Mouse (Mus musculus) bone marrow, adult 2 months (tissue): Measurements from ENCODE around the gene Igsf9b. TPM values are rescaled to one million over a fixed set of nuclear protein-coding genes. Genes with fewer than 3 reads are reported as not detected.

Experiments
- H3K27ac ChIP-seq: fragments of 200-500 bp; 2 replicates; pipeline ENCODE4 v1.5.1; 2012; ENCODE audit warnings: low read depth, mild to moderate bottlenecking, control low read depth, inconsistent platforms, low read length; ENCODE audit not compliant: control insufficient read depth, poor library complexity, insufficient read depth
- H3K4me1 ChIP-seq: fragments of 200-500 bp; 2 replicates; pipeline ENCODE4 v1.6.1; 2011; ENCODE audit warnings: low read length; ENCODE audit not compliant: control insufficient read depth, insufficient read depth
- H3K4me3 ChIP-seq: fragments of 200-500 bp; replicated peaks from 2 replicates; pipeline ENCODE3; 2011; ENCODE audit warnings: mild to moderate bottlenecking, low read depth, low read length, control low read depth; ENCODE audit not compliant: control insufficient read depth
- CTCF ChIP-seq: fragments of 200-500 bp; IDR thresholded peaks from 2 replicates; pipeline ENCODE4 v1.5.1; 2011; ENCODE audit warnings: low read length, control low read depth; ENCODE audit not compliant: control insufficient read depth, insufficient read depth
- POLR2A ChIP-seq: fragments of 200-500 bp; IDR thresholded peaks from 2 replicates; pipeline ENCODE4 v1.6.1; 2011; ENCODE audit warnings: low read depth, mild to moderate bottlenecking, control low read depth, low read length, borderline replicate concordance; ENCODE audit not compliant: control insufficient read depth
- WGBS: fragments of 180-500 bp; shearing (Covaris S2); methylation state at CpG from one replicate; pipeline ENCODE4 v1.1.7; 2018; 5-methylcytosine and 5-hydroxymethylcytosine counted together
- polyA plus RNA-seq: library from polyadenylated mRNA; stranded (reverse); fragments of >200 nt; gene quantifications from 2 replicates; pipeline ENCODE4 v1.2.4, GENCODE M21; 2011; ENCODE audit warnings: low replicate concordance; ENCODE audit not compliant: missing spikeins, insufficient read depth, insufficient read length

The Igsf9b gene
- polyA plus RNA-seq, 1 experiment, result 0.37 TPM

DNA sequence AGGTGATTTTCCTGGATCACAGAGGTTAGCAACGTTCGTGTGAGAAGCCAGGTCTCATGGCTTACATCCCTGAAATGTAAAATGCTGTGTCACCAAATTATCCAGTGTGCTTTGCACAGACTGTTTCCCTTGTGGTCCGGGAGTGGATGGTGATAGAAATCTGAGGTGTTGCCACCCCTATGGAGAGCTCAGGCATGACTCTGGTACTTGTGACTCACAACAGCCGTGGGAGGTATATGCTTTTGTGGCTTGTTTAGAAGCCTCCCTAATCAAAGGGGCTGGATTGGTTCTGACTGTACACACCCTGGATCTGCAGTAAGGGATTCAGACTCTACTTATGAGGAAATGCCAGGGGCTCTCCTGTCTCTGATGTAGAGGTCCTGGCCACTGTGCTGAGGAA, 12.7 kb upstream of the Igsf9b start:
- 51% methylated on average over 4 of the region's 4 CpGs for WGBS
- TF ChIP-seq POLR2A (no peak), CTCF (no peak)
- Histone ChIP-seq H3K4me3 (no peak overlapping the region), H3K27ac (no peak overlapping the region), H3K4me1 (no peaks in the 10 kb centered on the region)

DNA sequence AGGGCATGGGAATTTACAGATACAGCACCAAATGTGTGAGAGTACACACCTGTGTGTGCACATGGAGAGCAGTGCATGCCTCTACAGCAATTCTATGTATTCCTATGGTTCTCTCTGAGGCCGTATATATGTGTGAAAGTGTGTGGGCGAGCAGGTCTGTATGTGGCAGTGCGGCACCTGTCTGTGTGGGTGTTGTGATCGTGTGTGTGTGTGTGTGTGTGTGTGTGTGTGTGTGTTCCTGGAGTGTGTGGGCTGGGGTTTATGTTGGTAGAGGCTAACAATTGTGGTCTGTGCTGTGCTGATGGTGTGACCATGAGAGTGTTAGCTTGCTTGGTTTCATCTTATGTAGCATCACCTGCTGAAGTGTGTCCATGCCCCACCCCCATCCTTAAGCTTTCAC, 12.1 kb upstream of the Igsf9b start:
- Histone ChIP-seq H3K27ac (no peak overlapping the region), H3K4me3 (no peak overlapping the region), H3K4me1 (no peaks in the 10 kb centered on the region)
- WGBS, result 68% methylated on average over 4 of the region's 4 CpGs
- TF ChIP-seq CTCF (no peak), POLR2A (no peak)

DNA sequence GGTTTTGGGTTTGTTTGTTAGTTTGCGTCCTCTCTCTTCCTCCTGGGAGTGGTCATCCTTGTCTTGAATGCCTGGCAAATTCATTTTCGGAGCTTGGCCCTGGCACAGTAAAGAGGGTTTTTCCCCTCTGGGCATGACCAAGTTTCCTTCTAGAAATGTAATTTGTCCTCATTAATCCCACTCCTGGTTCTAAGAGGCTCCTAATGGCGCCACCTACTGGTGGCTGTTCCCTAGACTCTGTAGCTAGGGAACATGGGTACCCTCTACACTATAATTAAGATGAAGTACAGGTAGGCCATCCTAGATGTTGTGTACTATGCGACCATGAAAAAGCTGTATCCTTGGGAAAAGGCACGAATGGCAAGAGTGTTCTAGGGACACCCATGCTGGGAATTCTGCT, 11.6 kb upstream of the Igsf9b start:
- H3K4me1 ChIP-seq, result no peaks in the 10 kb centered on the region
- WGBS, result 36% methylated on average over 5 of the region's 5 CpGs
- no peak overlapping the region for H3K27ac ChIP-seq
- no peak for TF ChIP-seq POLR2A
- no peak for TF ChIP-seq CTCF
- H3K4me3 ChIP-seq, result no peak overlapping the region

DNA sequence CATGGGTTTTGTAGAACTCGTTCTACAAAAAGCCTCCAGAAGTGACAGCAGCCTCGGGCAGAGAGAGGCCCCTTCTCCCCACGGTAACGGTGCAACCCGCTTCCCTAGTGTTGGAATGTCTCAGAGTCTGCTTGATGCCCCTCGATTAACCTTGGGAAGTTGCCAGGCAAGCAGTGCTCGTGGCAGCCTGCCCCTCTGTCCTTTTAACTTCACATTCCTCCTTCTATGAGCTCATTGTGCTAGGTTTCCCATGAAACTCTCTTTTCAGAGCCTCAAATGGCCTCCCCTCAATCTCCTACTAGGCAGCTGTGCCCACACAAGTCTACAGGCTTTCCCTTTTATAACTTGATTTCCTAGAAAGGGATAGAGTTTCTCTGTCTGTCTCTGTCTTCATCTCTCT, 10.6 kb upstream of the Igsf9b start:
- Histone ChIP-seq H3K27ac (no peak overlapping the region), H3K4me1 (no peaks in the 10 kb centered on the region), H3K4me3 (no peak overlapping the region)
- TF ChIP-seq CTCF (no peak), POLR2A (no peak)
- 54% methylated on average over 7 of the region's 7 CpGs for WGBS

DNA sequence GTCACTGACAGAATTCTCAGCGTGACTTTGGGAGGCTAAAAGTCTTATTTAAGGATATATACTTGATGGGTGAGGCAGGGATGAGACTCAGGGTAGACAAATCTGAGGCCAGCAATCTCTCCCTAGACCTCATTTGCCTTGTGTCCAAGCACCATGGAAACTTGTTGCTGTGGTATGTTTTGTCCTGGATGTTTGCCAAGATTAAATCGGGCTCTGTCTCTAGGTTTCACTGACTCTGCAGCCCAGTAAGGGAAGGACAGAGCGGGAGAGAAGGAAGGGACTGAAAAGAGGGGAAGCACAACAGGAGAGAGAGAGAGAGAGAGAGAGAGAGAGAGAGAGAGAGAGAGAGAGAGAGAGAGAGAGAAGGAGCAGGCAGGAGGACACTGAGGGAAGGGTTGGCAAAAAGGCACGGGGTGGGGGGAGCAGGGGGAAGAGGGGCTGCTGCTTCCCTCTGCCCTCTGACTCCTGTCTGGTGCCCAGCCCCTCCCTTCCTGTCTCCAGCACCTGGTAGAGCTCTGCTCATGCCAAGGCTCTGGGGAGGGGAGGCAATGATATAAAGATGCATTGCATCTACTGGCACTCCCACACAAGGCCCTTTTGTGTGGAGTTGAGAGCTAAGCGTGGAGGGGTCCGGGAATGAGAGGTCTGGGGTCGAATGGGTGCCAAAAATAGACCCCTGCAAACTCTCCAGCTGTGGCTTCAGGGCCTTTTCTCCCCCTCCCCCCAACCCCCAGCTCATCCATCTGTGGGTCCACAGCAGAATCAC, 9.3 kb upstream of the Igsf9b start:
- TF ChIP-seq POLR2A, result no peak
- TF ChIP-seq CTCF, result no peak
- no peaks in the 10 kb centered on the region for H3K4me1 ChIP-seq
- 60% methylated on average over 7 of the region's 7 CpGs for WGBS
- no peak overlapping the region for H3K4me3 ChIP-seq
- H3K27ac ChIP-seq, result no peak overlapping the region

DNA sequence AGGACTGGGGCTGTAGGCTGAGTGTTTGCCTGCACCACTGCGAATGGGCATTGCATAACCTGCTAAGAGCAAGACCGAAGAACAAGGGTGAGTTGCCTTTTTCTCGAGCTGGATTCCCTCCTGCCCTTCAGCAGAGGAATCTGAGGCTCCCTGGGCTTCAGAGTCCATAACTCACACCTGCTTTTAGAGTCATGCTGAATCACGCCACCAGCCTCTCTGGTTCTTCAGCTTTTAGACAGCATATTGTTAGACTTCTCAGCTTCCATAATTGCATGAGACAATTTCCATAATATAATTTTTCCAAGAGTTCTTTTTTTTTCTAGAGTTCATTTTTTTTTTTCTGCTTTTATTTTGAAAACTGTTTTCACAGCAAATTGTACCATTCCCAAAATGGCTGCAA, 4.6 kb upstream of the Igsf9b start:
- no peak overlapping the region for H3K4me3 ChIP-seq
- no peak overlapping the region for H3K27ac ChIP-seq
- TF ChIP-seq CTCF (no peak), POLR2A (no peak)
- WGBS, result 61% methylated on average over 4 of the region's 4 CpGs
- H3K4me1 ChIP-seq, result no peaks in the 10 kb centered on the region

DNA sequence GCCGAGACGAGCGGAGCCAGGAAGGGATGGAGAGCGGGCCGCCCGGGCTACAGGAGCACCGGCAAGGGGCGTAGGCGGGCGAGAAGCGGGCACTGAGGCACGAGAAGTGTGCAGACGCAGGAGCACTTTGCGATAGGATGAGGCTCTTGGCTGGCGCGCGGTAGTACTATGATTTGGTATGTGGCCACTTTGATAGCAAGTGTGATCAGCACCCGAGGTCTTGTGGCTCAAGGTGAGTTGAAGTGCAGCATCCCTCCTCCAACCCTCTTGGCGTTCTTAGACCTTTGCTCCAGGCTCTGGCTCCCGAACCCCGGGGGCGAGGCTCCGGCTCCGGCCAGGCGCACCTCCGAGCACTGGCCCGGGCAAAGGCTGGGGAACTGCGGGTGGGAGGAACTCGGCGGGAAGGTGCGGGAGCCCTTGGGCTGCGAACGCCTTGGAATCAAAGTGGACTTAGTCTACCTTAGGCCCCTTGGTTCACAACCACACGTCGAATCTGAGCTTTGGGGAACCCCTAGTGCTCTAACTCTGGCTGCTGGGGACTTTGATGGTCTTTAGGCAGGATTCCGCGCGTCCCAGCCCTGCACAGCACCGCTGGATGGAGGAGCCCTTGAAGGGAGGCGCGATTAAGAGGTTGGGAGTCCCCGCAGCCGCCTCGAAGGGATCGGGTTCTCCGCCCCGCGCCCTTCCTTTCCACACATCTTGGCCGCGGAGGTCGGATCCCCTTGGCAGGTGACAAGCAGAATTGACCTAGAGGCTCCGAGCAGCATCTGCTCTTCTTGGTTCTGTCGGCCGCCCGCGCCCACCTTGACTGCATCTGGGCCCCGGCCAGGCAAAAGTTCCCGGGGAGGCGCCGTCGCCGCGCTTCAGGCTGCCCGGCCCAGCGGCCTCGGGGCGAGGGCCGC, 533 bp downstream of the Igsf9b start:
- 2% methylated on average over 68 of the region's 68 CpGs for WGBS
- Histone ChIP-seq H3K4me3 (no peak overlapping the region), H3K27ac (no peak overlapping the region), H3K4me1 (no peaks in the 10 kb centered on the region)
- TF ChIP-seq CTCF (no peak), POLR2A (no peak)

DNA sequence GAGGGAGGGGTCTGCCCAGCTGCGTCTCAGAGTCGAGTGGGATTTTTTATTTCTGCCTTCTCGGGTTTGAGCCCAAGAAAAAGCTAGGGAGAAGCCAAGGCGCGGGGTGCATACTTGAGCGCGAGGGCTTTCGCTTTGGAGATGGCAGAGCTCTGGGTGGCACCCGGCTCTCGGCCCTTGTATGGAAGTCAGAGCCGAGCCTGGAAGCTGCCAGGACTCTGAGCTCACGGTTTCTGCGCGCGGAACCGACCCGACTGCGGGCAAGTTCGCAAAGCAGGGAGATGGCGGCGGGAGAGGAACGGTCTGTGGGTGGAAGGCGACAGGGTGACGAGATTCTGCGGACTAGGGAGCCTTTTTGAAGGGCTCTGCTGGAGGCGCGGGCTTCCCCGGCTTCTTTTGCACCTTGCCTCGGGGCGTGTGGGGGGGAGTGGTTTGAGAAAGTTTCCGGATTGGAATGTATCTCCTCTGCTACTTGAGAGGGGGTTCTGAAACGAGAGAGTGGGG, 1.2 kb downstream of the Igsf9b start:
- no peak for TF ChIP-seq CTCF
- no peak for TF ChIP-seq POLR2A
- 2% methylated on average over 32 of the region's 32 CpGs for WGBS
- no peak overlapping the region for H3K4me3 ChIP-seq
- no peak overlapping the region for H3K27ac ChIP-seq
- H3K4me1 ChIP-seq, result no peaks in the 10 kb centered on the region

DNA sequence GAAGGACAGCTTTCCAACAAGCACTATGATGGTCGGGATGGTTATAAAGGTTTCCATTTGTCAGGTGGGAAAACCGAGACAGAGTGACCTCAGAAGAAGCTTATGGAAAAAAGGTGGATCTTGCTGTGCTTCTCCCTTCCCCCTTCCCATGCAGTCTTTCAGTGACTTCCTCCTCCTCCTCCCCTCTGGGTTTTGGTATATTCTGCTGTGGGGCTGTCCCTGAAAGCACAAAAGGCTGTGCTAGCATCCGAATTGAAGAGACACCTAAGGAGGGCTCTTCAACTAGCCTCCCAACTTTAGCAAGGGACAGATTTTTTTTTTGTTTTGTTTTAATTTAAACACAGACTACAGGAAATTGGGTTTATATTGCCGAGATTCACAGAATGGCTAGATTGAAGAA, 1.7 kb downstream of the Igsf9b start:
- no peak overlapping the region for H3K4me3 ChIP-seq
- no peaks in the 10 kb centered on the region for H3K4me1 ChIP-seq
- TF ChIP-seq CTCF, result no peak
- no peak for TF ChIP-seq POLR2A
- 8% methylated on average over 4 of the region's 4 CpGs for WGBS
- no peak overlapping the region for H3K27ac ChIP-seq
